ENCODE assay signal across 41 mouse cellular contexts in genomic region chr15:101483646-101484045, GRCm38 (mm10). TPM values are rescaled to one million over a fixed set of nuclear protein-coding genes. Genes with fewer than 3 reads are reported as not detected.
"Had no signal": no experiment of that assay in that cellular context is flagged by ENCODE, and none has a peak within 500 bp of the region (broad histone marks: within the 10 kb centered on the region; RNA-seq: fewer than 3 reads in every experiment).

No protein-coding gene starts in this region.

- H3K9ac ChIP-seq: heart, embryonic 12.5 days; heart, embryonic 13.5 days; heart, embryonic 15.5 days; hindbrain, embryonic 12.5 days; hindbrain, embryonic 13.5 days; hindbrain, embryonic 14.5 days; hindbrain, embryonic 15.5 days; intestine, embryonic 15.5 days; kidney, embryonic 15.5 days had no signal

- H3K36me3 ChIP-seq: heart, embryonic 10.5 days; heart, embryonic 12.5 days; heart, embryonic 13.5 days; heart, embryonic 15.5 days; hindbrain, embryonic 10.5 days; hindbrain, embryonic 12.5 days; hindbrain, embryonic 13.5 days; hindbrain, embryonic 15.5 days; intestine, embryonic 15.5 days; kidney, embryonic 15.5 days had no signal

- H3K27ac ChIP-seq: heart, adult 2 months; heart, embryonic 10.5 days; heart, embryonic 13.5 days; heart, embryonic 15.5 days; hindbrain, embryonic 10.5 days; hindbrain, embryonic 12.5 days; hindbrain, embryonic 13.5 days; hindbrain, embryonic 14.5 days; hindbrain, embryonic 15.5 days; hindbrain, postnatal 0 days; intestine, embryonic 15.5 days; kidney, embryonic 15.5 days; layer of hippocampus, adult 2 months; left cerebral cortex, adult 2 months had no signal

- H3K4me2 ChIP-seq: heart, embryonic 11.5 days; heart, embryonic 12.5 days; heart, embryonic 13.5 days; heart, embryonic 15.5 days; hindbrain, embryonic 12.5 days; hindbrain, embryonic 13.5 days; hindbrain, embryonic 14.5 days; hindbrain, embryonic 15.5 days; intestine, embryonic 15.5 days; kidney, embryonic 15.5 days had no signal

- DNase-seq: heart, adult 2 months; heart, postnatal 10 days; heart, postnatal 14 days; heart, postnatal 36 days; heart, postnatal 4 days; kidney, adult 11 months; kidney, adult 18-20 months; kidney, adult 2 months; kidney, adult 8-10 months; kidney, adult 9 months; kidney, postnatal 14 days; kidney, postnatal 25 days; kidney, postnatal 4 days; layer of hippocampus, adult 9-11 months; layer of hippocampus, postnatal 36 days had no signal

- ATAC-seq: hindbrain, embryonic 16.5 days; hindbrain, postnatal 0 days; inflammation-experienced regulatory T-cells, adult 6 months; intestine, embryonic 15.5 days; intestine, embryonic 16.5 days; intestine, postnatal 0 days had no signal

- H3K4me3 ChIP-seq: heart, adult 2 months; heart, embryonic 10.5 days; heart, embryonic 12.5 days; heart, embryonic 13.5 days; heart, embryonic 15.5 days; hindbrain, embryonic 10.5 days; hindbrain, embryonic 12.5 days; hindbrain, embryonic 13.5 days; hindbrain, embryonic 15.5 days; intestine, embryonic 15.5 days; kidney, embryonic 15.5 days; layer of hippocampus, adult 2 months; left cerebral cortex, adult 2 months had no signal

- H3K9me3 ChIP-seq: heart, embryonic 10.5 days; heart, embryonic 12.5 days; heart, embryonic 13.5 days; heart, embryonic 15.5 days; hindbrain, embryonic 10.5 days; hindbrain, embryonic 12.5 days; hindbrain, embryonic 13.5 days; hindbrain, embryonic 15.5 days; intestine, embryonic 15.5 days; kidney, embryonic 15.5 days had no signal

RNA-seq across cellular contexts. Expression of gene Krt83, which starts 7.7 kb away (rescaled TPM):
- polyA plus RNA-seq: heart, adult 2 months; heart, embryonic 10.5 days; heart, embryonic 11.5 days; heart, embryonic 12.5 days; heart, embryonic 13.5 days; heart, embryonic 14.5 days; heart, embryonic 15.5 days; heart, postnatal 0 days; hindbrain, embryonic 10.5 days; hindbrain, embryonic 11.5 days; hindbrain, embryonic 12.5 days; hindbrain, embryonic 13.5 days; hindbrain, embryonic 14.5 days; hindbrain, embryonic 15.5 days; hindbrain, embryonic 16.5 days; hindbrain, postnatal 0 days; intestine, embryonic 14.5 days; intestine, postnatal 0 days; kidney, embryonic 15.5 days; kidney, embryonic 16.5 days had no signal

RNA-seq across cellular contexts. Expression of gene Krt86, which starts 10.4 kb away (rescaled TPM):
- polyA plus RNA-seq: heart, adult 2 months; heart, embryonic 10.5 days; heart, embryonic 11.5 days; heart, embryonic 12.5 days; heart, embryonic 13.5 days; heart, embryonic 14.5 days; heart, embryonic 15.5 days; heart, embryonic 16.5 days; heart, postnatal 0 days; hindbrain, embryonic 10.5 days; hindbrain, embryonic 11.5 days; hindbrain, embryonic 12.5 days; hindbrain, embryonic 13.5 days; intestine, embryonic 15.5 days; intestine, embryonic 16.5 days; intestine, postnatal 0 days; kidney, adult 2 months; kidney, embryonic 15.5 days; kidney, embryonic 16.5 days had no signal

RNA-seq across cellular contexts. Expression of gene Krt81, which starts 20.1 kb away (rescaled TPM):
- polyA plus RNA-seq: heart, adult 2 months; heart, embryonic 10.5 days; heart, embryonic 11.5 days; heart, embryonic 12.5 days; heart, embryonic 13.5 days; heart, embryonic 14.5 days; heart, embryonic 15.5 days; heart, embryonic 16.5 days; heart, postnatal 0 days; hindbrain, embryonic 10.5 days; hindbrain, embryonic 11.5 days; hindbrain, embryonic 12.5 days; hindbrain, embryonic 13.5 days; hindbrain, embryonic 14.5 days; hindbrain, embryonic 15.5 days; hindbrain, embryonic 16.5 days; inflammation-experienced regulatory T-cells, adult 6 months; intestine, embryonic 14.5 days; intestine, embryonic 15.5 days; intestine, embryonic 16.5 days; intestine, postnatal 0 days; kidney, adult 2 months; kidney, embryonic 15.5 days; kidney, embryonic 16.5 days; large intestine, adult 2 months had no signal

RNA-seq across cellular contexts. Expression of gene Gm49425, which starts 33.4 kb away (rescaled TPM):
- polyA plus RNA-seq: heart, adult 2 months; heart, embryonic 10.5 days; heart, embryonic 11.5 days; heart, embryonic 12.5 days; heart, embryonic 13.5 days; heart, embryonic 14.5 days; heart, embryonic 15.5 days; heart, embryonic 16.5 days; heart, postnatal 0 days; hindbrain, embryonic 10.5 days; hindbrain, embryonic 11.5 days; hindbrain, embryonic 12.5 days; hindbrain, embryonic 13.5 days; hindbrain, embryonic 14.5 days; hindbrain, embryonic 15.5 days; hindbrain, embryonic 16.5 days; hindbrain, postnatal 0 days; inflammation-experienced regulatory T-cells, adult 6 months; intestine, embryonic 14.5 days; intestine, embryonic 15.5 days; intestine, embryonic 16.5 days; intestine, postnatal 0 days; kidney, adult 2 months; kidney, embryonic 15.5 days; kidney, embryonic 16.5 days; large intestine, adult 2 months had no signal

RNA-seq across cellular contexts. Expression of gene Krt88, which starts 36.1 kb away (rescaled TPM):
- polyA plus RNA-seq: heart, adult 2 months; heart, embryonic 10.5 days; heart, embryonic 11.5 days; heart, embryonic 12.5 days; heart, embryonic 13.5 days; heart, embryonic 14.5 days; heart, embryonic 15.5 days; heart, embryonic 16.5 days; heart, postnatal 0 days; hindbrain, embryonic 10.5 days; hindbrain, embryonic 11.5 days; hindbrain, embryonic 12.5 days; hindbrain, embryonic 13.5 days; hindbrain, embryonic 14.5 days; hindbrain, embryonic 15.5 days; hindbrain, embryonic 16.5 days; inflammation-experienced regulatory T-cells, adult 6 months; intestine, embryonic 14.5 days; intestine, embryonic 15.5 days; intestine, postnatal 0 days; kidney, adult 2 months; kidney, embryonic 16.5 days had no signal
